In the genomic region with DNA sequence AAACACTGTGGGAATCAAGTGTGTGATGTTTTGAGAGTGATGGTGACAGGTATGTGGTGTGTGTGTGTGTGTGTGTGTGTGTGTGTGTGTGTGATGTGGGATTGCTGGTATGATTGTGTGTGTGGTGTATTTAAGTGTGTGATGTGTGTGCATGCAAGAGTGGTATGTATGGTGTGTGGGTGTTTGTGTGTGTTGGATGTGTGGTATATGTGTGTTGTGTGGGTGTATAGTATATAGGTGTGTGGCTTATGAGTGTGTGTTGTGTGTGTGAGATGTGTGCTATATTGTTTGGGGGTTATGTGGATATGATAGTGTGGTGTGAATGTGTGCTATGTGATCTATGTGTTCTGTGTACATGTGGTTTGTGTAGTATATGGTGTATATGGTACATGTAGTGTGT, we compare ENCODE assay signal across 18 mouse cellular contexts.
"Had no signal": no experiment of that assay in that cellular context is flagged by ENCODE, and none has a peak within 500 bp of the region (broad histone marks: within the 10 kb centered on the region; RNA-seq: fewer than 3 reads in every experiment).

No protein-coding gene starts in this region.

- DNase-seq: lung, embryonic 14.5 days; lung, postnatal 14 days; lung, postnatal 4 days; retina, postnatal 1 day; right cerebral cortex, adult 18-20 months; right cerebral cortex, postnatal 25 days; right cerebral cortex, postnatal 4 days; spleen, adult 18-20 months; thymus, adult 2 months; thymus, postnatal 25 days; thymus, postnatal 4 days had no signal

- H3K9ac ChIP-seq: liver, embryonic 14.5 days; lung, embryonic 14.5 days; midbrain, embryonic 15.5 days; neural tube, embryonic 13.5 days; neural tube, embryonic 15.5 days had no signal

- H3K27ac ChIP-seq: liver, embryonic 14.5 days; midbrain, embryonic 10.5 days; midbrain, embryonic 15.5 days; neural tube, embryonic 13.5 days; neural tube, embryonic 15.5 days had no signal

- H3K27me3 ChIP-seq: midbrain, embryonic 15.5 days; neural tube, embryonic 13.5 days; neural tube, embryonic 15.5 days had no signal

- ATAC-seq: lung, postnatal 0 days; midbrain, embryonic 15.5 days had no signal

- H3K4me3 ChIP-seq: midbrain, embryonic 10.5 days; midbrain, embryonic 15.5 days; myocyte; neural tube, embryonic 13.5 days; neural tube, embryonic 15.5 days had no signal

- H3K4me2 ChIP-seq: lung, embryonic 14.5 days; midbrain, embryonic 15.5 days; neural tube, embryonic 13.5 days; neural tube, embryonic 15.5 days had no signal

- H3K36me3 ChIP-seq: midbrain, embryonic 10.5 days; midbrain, embryonic 15.5 days; neural tube, embryonic 13.5 days; neural tube, embryonic 15.5 days had no signal

- H3K4me1 ChIP-seq: neural tube, embryonic 15.5 days had no signal

- H3K9me3 ChIP-seq: midbrain, embryonic 10.5 days; midbrain, embryonic 15.5 days; neural tube, embryonic 13.5 days; neural tube, embryonic 15.5 days had no signal
